Mouse (Mus musculus): ENCODE data around the gene Gm49325. TPM values are rescaled to one million over a fixed set of nuclear protein-coding genes. Genes with fewer than 3 reads are reported as not detected.

Gene Gm49325
- polyA plus RNA-seq, 1 experiment from 2014 or later, result 1.8 TPM

GRCm38 (mm10) chr10:77615647-77616046 is 9.7 kb downstream of the Gm49325 start:
- ATAC-seq (replicated peaks; ENCODE audit: low FRiP score), result no peak
- Histone ChIP-seq H3K36me3 (ENCODE audit: control insufficient read depth, insufficient read depth, low read length) (peaks cover 54% of the 10 kb centered on the region), H3K27ac (ENCODE audit: low read depth, low read length) (no peak overlapping the region), H3K27me3 (replicated peaks; ENCODE audit: control insufficient read depth, insufficient read depth, low read length) (no peaks in the 10 kb centered on the region), H3K9ac (ENCODE audit: low read depth, low read length) (no peak overlapping the region), H3K4me2 (no peak overlapping the region), H3K9me3 (ENCODE audit: control insufficient read depth, low read length) (no peaks in the 10 kb centered on the region), H3K4me1 (replicated peaks; ENCODE audit: control insufficient read depth, insufficient read depth, low read length) (peaks cover 6% of the 10 kb centered on the region), H3K4me3 (ENCODE audit: low read depth, low read length) (no peak overlapping the region)
- 86% methylated on average over 8 of the region's 8 CpGs for WGBS
- DNase-seq (ENCODE audit: low spot score), result no peak

DNA sequence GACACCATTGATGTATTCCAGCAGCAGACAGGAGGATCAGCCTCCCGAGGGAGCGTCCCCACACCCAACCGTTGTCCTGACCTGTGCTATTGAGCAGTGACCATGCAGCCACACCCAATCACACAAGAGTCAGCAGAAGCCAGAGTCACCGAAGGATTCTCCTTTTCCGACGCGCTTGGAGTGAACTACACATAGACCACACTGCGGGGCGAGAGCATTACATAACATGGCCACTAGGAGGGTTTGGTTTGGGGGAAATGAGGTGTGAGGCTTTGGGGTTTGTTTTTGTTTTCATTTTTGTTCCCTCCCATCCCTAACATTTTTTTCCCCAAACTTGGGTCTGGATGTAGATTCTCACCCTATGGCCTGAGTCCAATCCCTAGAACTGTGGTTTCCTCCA is 10.2 kb downstream of the Gm49325 start:
- Histone ChIP-seq H3K4me1 (replicated peaks; ENCODE audit: control insufficient read depth, insufficient read depth, low read length) (peaks cover 3% of the 10 kb centered on the region; the same call in 1 of the 2 replicates), H3K4me2 (no peak overlapping the region), H3K9me3 (ENCODE audit: control insufficient read depth, low read length) (no peaks in the 10 kb centered on the region), H3K27ac (ENCODE audit: low read depth, low read length) (no peak overlapping the region), H3K36me3 (ENCODE audit: control insufficient read depth, insufficient read depth, low read length) (peaks cover 49% of the 10 kb centered on the region), H3K9ac (ENCODE audit: low read depth, low read length) (no peak overlapping the region), H3K4me3 (ENCODE audit: low read depth, low read length) (no peak overlapping the region), H3K27me3 (replicated peaks; ENCODE audit: control insufficient read depth, insufficient read depth, low read length) (no peaks in the 10 kb centered on the region)
- DNase-seq (ENCODE audit: low spot score), result no peak
- ATAC-seq (replicated peaks; ENCODE audit: low FRiP score), result no peak
- WGBS, result 97% methylated on average over 9 of the region's 9 CpGs

DNA sequence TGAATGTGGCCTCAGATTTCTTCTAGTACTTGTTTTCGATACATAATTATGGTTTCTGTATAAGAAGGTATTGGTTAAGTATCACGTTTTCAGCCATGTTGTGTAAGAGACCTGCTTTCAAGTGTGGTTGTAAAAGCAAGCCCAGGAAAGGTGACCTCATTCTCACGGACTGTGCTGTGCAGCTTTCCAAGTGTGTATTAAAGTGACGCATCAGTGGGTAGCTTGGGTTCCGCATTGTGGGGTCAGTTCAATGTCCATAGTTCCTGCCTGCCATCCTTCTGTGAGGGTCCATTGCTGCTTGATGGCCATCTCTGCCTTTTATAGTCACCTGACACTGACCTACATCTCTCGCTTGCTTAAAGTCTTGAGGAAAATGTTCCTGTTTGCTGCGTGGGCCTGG is 10.9 kb downstream of the Gm49325 start:
- no peak for ATAC-seq (replicated peaks; ENCODE audit: low FRiP score)
- DNase-seq (ENCODE audit: low spot score), result no peak
- Histone ChIP-seq H3K4me3 (ENCODE audit: low read depth, low read length) (no peak overlapping the region), H3K9me3 (ENCODE audit: control insufficient read depth, low read length) (no peaks in the 10 kb centered on the region), H3K27ac (ENCODE audit: low read depth, low read length) (no peak overlapping the region), H3K36me3 (ENCODE audit: control insufficient read depth, insufficient read depth, low read length) (peaks cover 44% of the 10 kb centered on the region), H3K4me2 (no peak overlapping the region), H3K9ac (ENCODE audit: low read depth, low read length) (no peak overlapping the region), H3K4me1 (replicated peaks; ENCODE audit: control insufficient read depth, insufficient read depth, low read length) (peaks cover 6% of the 10 kb centered on the region; the same call in 1 of the 2 replicates), H3K27me3 (replicated peaks; ENCODE audit: control insufficient read depth, insufficient read depth, low read length) (no peaks in the 10 kb centered on the region)
- WGBS, result 88% methylated on average over 7 of the region's 7 CpGs

DNA sequence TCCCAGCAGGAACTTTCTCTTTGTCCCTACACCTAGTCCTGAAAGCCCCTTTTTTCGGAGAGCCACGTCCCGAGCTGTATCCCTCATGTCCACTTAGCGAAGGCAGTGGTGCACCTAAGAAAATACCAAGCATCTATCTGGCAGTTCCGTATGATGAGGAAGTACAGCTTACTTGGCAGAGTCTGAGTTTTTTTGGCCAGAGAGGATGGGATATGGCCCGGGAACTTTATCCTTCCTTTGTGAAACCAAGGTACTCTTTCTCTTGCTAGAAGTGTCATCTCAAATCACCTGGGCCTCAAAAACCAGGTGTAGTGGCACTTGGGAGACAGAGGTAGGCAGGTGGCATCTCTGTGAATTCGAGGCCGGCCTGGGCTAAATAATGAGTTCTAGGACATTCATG is 15.5 kb downstream of the Gm49325 start:
- Histone ChIP-seq H3K9me3 (ENCODE audit: control insufficient read depth, low read length) (no peaks in the 10 kb centered on the region), H3K27me3 (replicated peaks; ENCODE audit: control insufficient read depth, insufficient read depth, low read length) (no peaks in the 10 kb centered on the region), H3K9ac (ENCODE audit: low read depth, low read length) (peak overlapping the region; percentile 98), H3K27ac (ENCODE audit: low read depth, low read length) (peak overlapping the region; percentile 85), H3K4me1 (replicated peaks; ENCODE audit: control insufficient read depth, insufficient read depth, low read length) (peaks cover 27% of the 10 kb centered on the region), H3K4me3 (ENCODE audit: low read depth, low read length) (peak overlapping the region; percentile 93), H3K36me3 (ENCODE audit: control insufficient read depth, insufficient read depth, low read length) (peaks cover 15% of the 10 kb centered on the region), H3K4me2 (peak overlapping the region; percentile 82)
- WGBS, result 73% methylated on average over 8 of the region's 8 CpGs
- DNase-seq (ENCODE audit: low spot score) (peak; percentile 38), ATAC-seq (replicated peaks; ENCODE audit: low FRiP score) (no peak)

DNA sequence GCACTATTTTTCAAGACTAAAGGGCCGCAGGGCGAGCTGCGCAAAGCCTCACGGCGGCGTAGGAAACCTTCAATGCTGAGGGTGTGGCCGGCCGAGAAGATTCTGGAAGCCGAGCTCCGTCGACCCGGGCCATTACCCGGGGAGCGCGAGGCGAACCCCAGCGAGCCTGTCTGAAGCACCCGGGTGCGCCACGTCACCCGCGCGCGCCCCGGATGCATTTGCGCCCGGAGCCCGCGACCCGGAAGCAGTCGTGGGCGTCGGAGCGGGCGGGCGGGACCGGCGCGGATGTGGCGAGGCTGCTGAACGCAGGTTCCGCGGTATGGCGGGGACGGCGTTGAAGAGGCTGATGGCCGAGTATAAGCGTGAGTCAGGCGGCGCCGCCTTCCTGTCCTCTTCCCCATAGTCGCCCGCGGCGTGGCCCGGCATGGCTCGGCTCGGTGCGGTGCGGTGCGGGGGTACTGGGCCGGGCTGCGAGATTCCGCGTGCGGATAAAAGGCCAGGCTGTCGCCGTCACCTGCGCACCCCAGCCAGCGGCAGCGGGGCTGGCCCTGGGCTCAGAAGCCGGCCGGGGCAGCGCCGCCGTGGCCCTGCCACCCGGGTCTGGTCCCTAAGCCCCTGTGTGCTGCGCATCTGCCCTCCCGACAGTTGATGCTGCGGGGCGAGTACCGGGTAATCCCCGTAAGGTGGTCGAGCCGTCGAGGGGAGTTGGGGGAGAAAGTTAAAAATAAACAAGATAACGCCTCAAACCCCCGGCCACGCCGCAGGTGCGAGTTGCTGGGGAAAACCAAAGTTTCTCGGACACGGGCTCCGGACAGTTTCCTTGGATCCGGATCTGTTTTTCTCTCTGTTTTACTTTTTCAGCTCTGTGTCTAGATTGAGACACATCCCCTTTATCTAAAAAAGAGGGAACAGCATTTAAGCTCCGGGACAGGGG is 16.3 kb downstream of the Gm49325 start, which contains the start of gene Ube2g2:
Ube2g2 (plus strand) TSS at position 221 of the 934 bp plus-strand sequence.
- Histone ChIP-seq H3K4me3 (ENCODE audit: low read depth, low read length) (peak within 1 kb of the TSS; percentile 93), H3K4me2 (peak within 1 kb of the TSS; percentile 82), H3K4me1 (replicated peaks; ENCODE audit: control insufficient read depth, insufficient read depth, low read length) (peaks cover 28% of the 10 kb centered on the region), H3K27me3 (replicated peaks; ENCODE audit: control insufficient read depth, insufficient read depth, low read length) (no peaks in the 10 kb centered on the region), H3K27ac (ENCODE audit: low read depth, low read length) (peak within 1 kb of the TSS; percentile 85), H3K36me3 (ENCODE audit: control insufficient read depth, insufficient read depth, low read length) (peaks cover 8% of the 10 kb centered on the region; the same call in 1 of the 2 replicates), H3K9ac (ENCODE audit: low read depth, low read length) (peak within 1 kb of the TSS; percentile 98), H3K9me3 (ENCODE audit: control insufficient read depth, low read length) (no peaks in the 10 kb centered on the region)
- DNase-seq (ENCODE audit: low spot score) (peak; percentile 90), ATAC-seq (replicated peaks; ENCODE audit: low FRiP score) (peak; percentile 94)
- under 1% methylated on average over 80 of the region's 96 CpGs for WGBS

- no peaks in the 10 kb centered on the region for H3K27me3 ChIP-seq (replicated peaks; ENCODE audit: control insufficient read depth, insufficient read depth, low read length)
- DNase-seq (ENCODE audit: low spot score), result no peak
- peak overlapping the region; percentile 98 for H3K9ac ChIP-seq (ENCODE audit: low read depth, low read length)
- H3K4me2 ChIP-seq, result peak overlapping the region; percentile 82
- peaks cover 2% of the 10 kb centered on the region; the same call in 1 of the 2 replicates for H3K36me3 ChIP-seq (ENCODE audit: control insufficient read depth, insufficient read depth, low read length)
- ATAC-seq (replicated peaks; ENCODE audit: low FRiP score), result 0 out of 2 replicates have a peak, but pooled peaks have one; percentile 23
- peaks cover 26% of the 10 kb centered on the region for H3K4me1 ChIP-seq (replicated peaks; ENCODE audit: control insufficient read depth, insufficient read depth, low read length)
- 18% methylated on average over 8 of the region's 8 CpGs for WGBS
- H3K9me3 ChIP-seq (ENCODE audit: control insufficient read depth, low read length), result no peaks in the 10 kb centered on the region
- H3K27ac ChIP-seq (ENCODE audit: low read depth, low read length), result peak overlapping the region; percentile 85
- peak overlapping the region; percentile 93 for H3K4me3 ChIP-seq (ENCODE audit: low read depth, low read length)
Measured at GRCm38 (mm10) chr10:77623069-77623492, 17.1 kb downstream of the Gm49325 start.

DNA sequence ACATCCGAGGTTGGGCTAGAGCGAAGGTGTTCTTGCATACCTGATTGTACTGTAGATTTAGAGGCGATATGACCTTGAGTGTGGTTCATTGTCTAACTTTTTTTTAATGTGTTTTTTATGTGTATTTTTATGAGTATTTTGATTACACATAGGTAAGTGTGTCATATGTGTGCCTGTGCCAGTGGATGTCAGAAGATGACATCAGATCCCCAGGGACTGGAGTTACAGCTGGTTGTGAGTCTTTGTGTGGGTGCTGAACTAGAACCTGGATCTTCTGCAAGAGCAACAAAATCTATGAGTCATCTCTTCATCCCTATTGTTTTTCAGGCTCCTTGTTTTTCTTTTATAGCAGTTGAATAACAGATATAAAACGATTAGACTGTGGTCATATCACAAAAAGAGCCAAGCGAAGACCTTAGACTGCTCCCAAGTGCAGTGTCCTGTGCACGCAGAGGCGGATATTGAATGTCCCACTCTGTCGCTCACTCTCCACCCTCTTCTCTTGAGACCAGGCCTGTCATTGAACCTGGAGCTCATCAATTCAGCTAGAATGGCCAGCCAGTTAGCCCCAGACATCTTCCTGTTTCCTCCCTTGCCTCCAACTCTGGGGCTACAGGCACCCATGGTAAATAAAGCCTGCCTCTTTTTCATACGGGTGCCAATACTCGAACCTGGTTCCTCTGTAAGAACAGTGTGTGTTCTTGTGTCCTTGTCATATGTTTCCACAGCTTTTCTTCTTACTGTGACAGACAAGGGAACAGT is 17.8 kb downstream of the Gm49325 start:
- peak overlapping the region; percentile 98 for H3K9ac ChIP-seq (ENCODE audit: low read depth, low read length)
- peaks cover 26% of the 10 kb centered on the region for H3K4me1 ChIP-seq (replicated peaks; ENCODE audit: control insufficient read depth, insufficient read depth, low read length)
- ATAC-seq (replicated peaks; ENCODE audit: low FRiP score) (no peak), DNase-seq (ENCODE audit: low spot score) (no peak)
- H3K4me3 ChIP-seq (ENCODE audit: low read depth, low read length), result peak overlapping the region; percentile 93
- H3K4me2 ChIP-seq, result peak overlapping the region; percentile 82
- no peaks in the 10 kb centered on the region for H3K9me3 ChIP-seq (ENCODE audit: control insufficient read depth, low read length)
- H3K27ac ChIP-seq (ENCODE audit: low read depth, low read length), result no peak overlapping the region; the same call in 1 of the 2 replicates
- no peaks in the 10 kb centered on the region; the same call in 1 of the 2 replicates for H3K36me3 ChIP-seq (ENCODE audit: control insufficient read depth, insufficient read depth, low read length)
- 88% methylated on average over 10 of the region's 10 CpGs for WGBS
- no peaks in the 10 kb centered on the region for H3K27me3 ChIP-seq (replicated peaks; ENCODE audit: control insufficient read depth, insufficient read depth, low read length)

GRCm38 (mm10) chr10:77624570-77624995 is 18.6 kb downstream of the Gm49325 start:
- H3K4me3 ChIP-seq (ENCODE audit: low read depth, low read length), result peak overlapping the region; percentile 14; the same call in 1 of the 2 replicates
- no peaks in the 10 kb centered on the region; the same call in 1 of the 2 replicates for H3K36me3 ChIP-seq (ENCODE audit: control insufficient read depth, insufficient read depth, low read length)
- H3K27ac ChIP-seq (ENCODE audit: low read depth, low read length), result no peak overlapping the region; the same call in 1 of the 2 replicates
- no peaks in the 10 kb centered on the region for H3K9me3 ChIP-seq (ENCODE audit: control insufficient read depth, low read length)
- H3K4me1 ChIP-seq (replicated peaks; ENCODE audit: control insufficient read depth, insufficient read depth, low read length), result peaks cover 26% of the 10 kb centered on the region
- no peak overlapping the region for H3K4me2 ChIP-seq
- no peaks in the 10 kb centered on the region for H3K27me3 ChIP-seq (replicated peaks; ENCODE audit: control insufficient read depth, insufficient read depth, low read length)
- ATAC-seq (replicated peaks; ENCODE audit: low FRiP score) (no peak), DNase-seq (ENCODE audit: low spot score) (no peak)
- 77% methylated on average over 7 of the region's 7 CpGs for WGBS
- H3K9ac ChIP-seq (ENCODE audit: low read depth, low read length), result peak overlapping the region; percentile 30
